Mouse (Mus musculus) forebrain, embryonic 10.5 days (tissue): ENCODE results near the gene Lrrc39. TPM values are rescaled to one million over a fixed set of nuclear protein-coding genes. Genes with fewer than 3 reads are reported as not detected.
"Not testable (repeated sequence)": the region's sequence is repeated elsewhere in the genome, so short reads cannot be mapped to it uniquely, and the experiment has no call there.

Experiments
- DNase-seq: peaks from one replicate; pipeline ENCODE4 v3.0.0-alpha.2; 2017; ENCODE audit warnings: low spot score; ENCODE audit errors: extremely low spot score
- H3K27ac ChIP-seq: fragments of 300-500 bp; sonication (generic); 2 replicates; pipeline ENCODE4 v1.5.1; 2016; ENCODE audit warnings: mild to moderate bottlenecking
- H3K27me3 ChIP-seq: fragments of 300-500 bp; sonication (generic); 2 replicates; pipeline ENCODE4 v1.6.1; 2016; ENCODE audit warnings: mild to moderate bottlenecking; ENCODE audit not compliant: poor library complexity, severe bottlenecking
- H3K36me3 ChIP-seq: fragments of 300-500 bp; sonication (generic); replicated peaks from 2 replicates; pipeline ENCODE4 v1.6.1; 2016; ENCODE audit warnings: mild to moderate bottlenecking, moderate library complexity
- H3K4me1 ChIP-seq: fragments of 300-500 bp; sonication (generic); 2 replicates; pipeline ENCODE4 v1.6.1; 2016
- H3K4me3 ChIP-seq: fragments of 300-500 bp; sonication (generic); 2 replicates; pipeline ENCODE4 v1.5.1; 2016; ENCODE audit warnings: mild to moderate bottlenecking, moderate library complexity
- H3K9me3 ChIP-seq: fragments of 300-500 bp; sonication (generic); 2 replicates; pipeline ENCODE4 v1.6.1; 2016; ENCODE audit warnings: mild to moderate bottlenecking, moderate library complexity
- WGBS: fragments of 180-500 bp; shearing (Covaris S2); methylation state at CpG from one replicate; pipeline ENCODE4 v1.1.7; 2016; 5-methylcytosine and 5-hydroxymethylcytosine counted together
- polyA plus RNA-seq: library from polyadenylated mRNA; unstranded; fragments of >200 nt; fragmentation: Nextera tagmentation; extraction: Ambion mirVana; gene quantifications from 2 replicates; pipeline ENCODE4 v1.2.1, GENCODE M21; 2016

Lrrc39 gene
- polyA plus RNA-seq: 0.49 and 0.73 TPM in 2 replicates

DNA sequence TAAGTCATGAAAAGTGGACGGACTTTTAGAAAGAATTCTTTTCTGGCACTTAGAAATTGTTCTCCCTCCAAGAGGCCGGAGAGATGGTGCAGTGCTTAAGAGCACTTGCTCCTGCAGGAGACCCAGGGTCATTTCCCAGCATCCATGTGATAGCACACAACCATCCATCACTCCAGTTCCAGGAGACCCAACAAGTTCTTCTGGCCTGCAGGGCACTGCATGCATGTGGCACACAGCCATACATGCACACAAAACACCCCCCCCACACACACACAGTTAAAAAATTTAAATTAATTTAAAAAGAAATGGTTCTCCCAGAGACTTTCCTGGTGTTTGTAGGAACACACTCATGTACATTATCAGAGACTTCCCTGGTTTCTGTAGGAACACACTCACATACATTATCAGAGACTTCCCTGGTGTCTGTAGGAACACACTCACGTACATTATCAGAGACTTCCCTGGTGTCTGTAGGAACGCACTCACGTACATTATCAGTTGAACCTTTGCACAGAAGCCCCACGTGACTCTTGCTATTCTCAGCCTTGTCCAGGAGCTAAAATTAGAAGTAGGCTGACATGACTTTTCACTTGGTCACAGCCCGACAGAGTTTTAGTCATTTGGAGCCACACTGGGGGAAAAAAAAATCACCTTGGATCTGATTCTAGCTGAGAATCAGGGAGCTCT, at the start of gene Lrrc39:
Gene Lrrc39 (plus strand): TSS at position 566 of the 687 bp plus-strand sequence.
- Histone ChIP-seq H3K27ac (no peak within 1 kb of the TSS), H3K4me1 (no peaks in the 10 kb centered on the region), H3K36me3 (no peaks in the 10 kb centered on the region), H3K27me3 (no peaks in the 10 kb centered on the region), H3K9me3 (peaks cover 8% of the 10 kb centered on the region), H3K4me3 (no peak within 1 kb of the TSS)
- DNase-seq: no peak
- 83% methylated on average over 7 of the region's 7 CpGs for WGBS

DNA sequence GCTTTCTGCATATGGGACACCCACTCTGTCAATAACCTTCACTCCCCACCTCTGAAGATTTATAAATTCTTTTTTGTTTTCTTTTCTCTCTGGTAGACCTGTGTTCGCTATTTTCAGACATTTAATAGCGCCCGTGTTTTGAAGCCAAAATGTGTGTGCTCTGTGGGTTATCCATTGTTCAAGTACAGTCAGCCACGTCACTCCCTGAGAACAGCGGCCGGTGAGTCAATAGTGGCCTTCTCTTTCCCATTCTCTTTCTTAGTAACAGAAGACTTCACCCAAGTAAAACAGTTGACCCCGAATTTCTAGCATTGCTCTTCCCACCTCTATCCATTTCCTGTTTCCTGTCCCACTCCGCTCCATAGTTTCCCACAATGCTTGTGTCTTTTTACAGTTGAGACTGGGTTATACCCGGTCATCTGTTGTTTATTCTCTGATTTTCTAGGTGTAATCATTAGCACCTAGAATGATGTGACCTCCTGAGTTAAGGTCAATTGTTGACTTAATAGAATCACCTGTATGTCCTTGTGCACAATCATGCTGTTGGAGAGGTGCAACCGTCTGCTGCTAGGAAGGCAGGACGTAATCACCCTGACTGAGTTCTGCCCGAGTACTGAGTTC, 42.5 kb upstream of the Lrrc39 start:
- no peaks in the 10 kb centered on the region for H3K27me3 ChIP-seq
- WGBS: 92% methylated on average over 12 of the region's 12 CpGs
- H3K27ac ChIP-seq: no peak overlapping the region
- no peaks in the 10 kb centered on the region for H3K9me3 ChIP-seq
- no peak overlapping the region for H3K4me3 ChIP-seq
- H3K4me1 ChIP-seq: no peaks in the 10 kb centered on the region
- DNase-seq: no peak
- peaks cover 46% of the 10 kb centered on the region for H3K36me3 ChIP-seq

- H3K27me3 ChIP-seq: no peaks in the 10 kb centered on the region
- H3K4me1 ChIP-seq: no peaks in the 10 kb centered on the region
- peaks cover 23% of the 10 kb centered on the region for H3K36me3 ChIP-seq
- no peak overlapping the region for H3K27ac ChIP-seq
- H3K4me3 ChIP-seq: no peak overlapping the region
- no peak for DNase-seq
- H3K9me3 ChIP-seq: no peaks in the 10 kb centered on the region
- WGBS: 55% methylated on average over 5 of the region's 5 CpGs
Observed at GRCm38 (mm10) chr3:116529741-116530140, 33.0 kb upstream of the Lrrc39 start.

- no peaks in the 10 kb centered on the region for H3K4me1 ChIP-seq
- peaks cover 28% of the 10 kb centered on the region for H3K36me3 ChIP-seq
- WGBS: 95% methylated on average over 4 of the region's 4 CpGs
- H3K9me3 ChIP-seq: no peaks in the 10 kb centered on the region
- no peak overlapping the region for H3K27ac ChIP-seq
- H3K4me3 ChIP-seq: no peak overlapping the region
- DNase-seq: no peak
- H3K27me3 ChIP-seq: no peaks in the 10 kb centered on the region
Observed at GRCm38 (mm10) chr3:116530826-116531225, 31.9 kb upstream of the Lrrc39 start.

GRCm38 (mm10) chr3:116536428-116537199, 26.2 kb upstream of the Lrrc39 start:
- Histone ChIP-seq H3K36me3 (peaks cover 80% of the 10 kb centered on the region), H3K4me1 (no peaks in the 10 kb centered on the region), H3K9me3 (no peaks in the 10 kb centered on the region), H3K27me3 (no peaks in the 10 kb centered on the region), H3K4me3 (no peak overlapping the region), H3K27ac (no peak overlapping the region)
- WGBS: 83% methylated on average over 16 of the region's 16 CpGs
- DNase-seq: no peak

- H3K4me3 ChIP-seq: no peak overlapping the region
- H3K36me3 ChIP-seq: peaks cover 83% of the 10 kb centered on the region
- no peak overlapping the region for H3K27ac ChIP-seq
- 63% methylated on average over 6 of the region's 6 CpGs for WGBS
- no peaks in the 10 kb centered on the region for H3K4me1 ChIP-seq
- H3K27me3 ChIP-seq: no peaks in the 10 kb centered on the region
- DNase-seq: no peak
- H3K9me3 ChIP-seq: no peaks in the 10 kb centered on the region
Observed at GRCm38 (mm10) chr3:116537200-116537573, 25.6 kb upstream of the Lrrc39 start.

GRCm38 (mm10) chr3:116542070-116542469, 20.7 kb upstream of the Lrrc39 start:
- Histone ChIP-seq H3K27me3 (no peaks in the 10 kb centered on the region), H3K27ac (no peak overlapping the region), H3K36me3 (peaks cover 83% of the 10 kb centered on the region), H3K9me3 (no peaks in the 10 kb centered on the region), H3K4me1 (no peaks in the 10 kb centered on the region), H3K4me3 (no peak overlapping the region)
- 90% methylated on average over 2 of the region's 2 CpGs for WGBS
- DNase-seq: no peak

- 90% methylated on average over 3 of the region's 3 CpGs for WGBS
- Histone ChIP-seq H3K9me3 (no peaks in the 10 kb centered on the region), H3K36me3 (peaks cover 83% of the 10 kb centered on the region), H3K4me3 (no peak overlapping the region), H3K27me3 (no peaks in the 10 kb centered on the region), H3K27ac (no peak overlapping the region), H3K4me1 (no peaks in the 10 kb centered on the region)
- DNase-seq: no peak
Observed at GRCm38 (mm10) chr3:116542532-116542931, 20.2 kb upstream of the Lrrc39 start.

GRCm38 (mm10) chr3:116547430-116547829, 15.3 kb upstream of the Lrrc39 start:
- WGBS: 91% methylated on average over 5 of the region's 5 CpGs
- H3K27ac ChIP-seq: no peak overlapping the region
- H3K4me3 ChIP-seq: no peak overlapping the region
- no peaks in the 10 kb centered on the region for H3K27me3 ChIP-seq
- no peak for DNase-seq
- peaks cover 78% of the 10 kb centered on the region for H3K36me3 ChIP-seq
- 0 out of 2 replicates have a peak, but pooled peaks cover 4% of the 10 kb centered on the region for H3K9me3 ChIP-seq
- no peaks in the 10 kb centered on the region for H3K4me1 ChIP-seq

DNA sequence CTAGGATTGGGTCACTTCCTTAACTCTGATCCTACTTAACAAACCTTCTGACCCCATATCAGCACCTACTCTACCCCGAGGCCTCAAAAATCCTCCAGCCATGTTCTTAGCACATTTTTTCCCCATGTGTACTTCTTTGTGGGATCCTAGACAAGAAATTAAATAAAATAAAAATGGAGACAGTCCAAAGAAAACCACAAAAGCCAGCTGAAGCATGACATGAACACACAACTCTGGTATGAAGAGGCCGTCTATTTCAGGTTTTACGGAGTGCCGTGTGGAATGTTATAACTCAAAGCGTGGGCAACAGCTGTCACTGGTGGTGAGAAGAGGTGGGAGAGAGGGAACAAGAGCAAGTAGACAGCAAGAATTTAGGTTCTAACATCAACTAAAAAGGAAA, 11.4 kb upstream of the Lrrc39 start:
- Histone ChIP-seq H3K4me1 (no peaks in the 10 kb centered on the region), H3K36me3 (peaks cover 47% of the 10 kb centered on the region), H3K9me3 (0 out of 2 replicates have a peak, but pooled peaks cover 4% of the 10 kb centered on the region), H3K4me3 (no peak overlapping the region), H3K27me3 (no peaks in the 10 kb centered on the region), H3K27ac (no peak overlapping the region)
- no peak for DNase-seq
- 97% methylated on average over 5 of the region's 5 CpGs for WGBS

DNA sequence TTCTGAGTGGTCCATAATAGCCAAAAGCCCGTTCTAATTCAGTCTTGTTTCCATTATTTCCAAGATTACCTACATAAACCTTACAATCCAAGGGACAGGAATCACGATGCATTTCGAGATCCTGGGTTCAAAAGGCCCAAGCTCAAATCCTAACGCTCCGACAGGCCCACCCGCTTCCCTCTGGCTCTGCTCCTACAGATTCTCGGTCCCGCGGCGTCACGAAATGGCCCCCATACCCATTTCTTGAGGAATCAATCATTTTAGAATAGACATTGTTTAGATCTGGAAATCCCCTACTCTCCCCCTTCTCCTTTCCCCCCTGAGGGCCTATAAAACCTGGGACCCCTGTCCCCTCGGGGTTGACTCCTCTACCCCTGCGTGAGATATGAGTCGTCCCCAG, 1.5 kb upstream of the Lrrc39 start:
- H3K36me3 ChIP-seq, H3K4me3 ChIP-seq, DNase-seq, H3K27me3 ChIP-seq, H3K27ac ChIP-seq, H3K4me1 ChIP-seq, H3K9me3 ChIP-seq: not testable (repeated sequence)
- 93% methylated on average over 14 of the region's 14 CpGs for WGBS

DNA sequence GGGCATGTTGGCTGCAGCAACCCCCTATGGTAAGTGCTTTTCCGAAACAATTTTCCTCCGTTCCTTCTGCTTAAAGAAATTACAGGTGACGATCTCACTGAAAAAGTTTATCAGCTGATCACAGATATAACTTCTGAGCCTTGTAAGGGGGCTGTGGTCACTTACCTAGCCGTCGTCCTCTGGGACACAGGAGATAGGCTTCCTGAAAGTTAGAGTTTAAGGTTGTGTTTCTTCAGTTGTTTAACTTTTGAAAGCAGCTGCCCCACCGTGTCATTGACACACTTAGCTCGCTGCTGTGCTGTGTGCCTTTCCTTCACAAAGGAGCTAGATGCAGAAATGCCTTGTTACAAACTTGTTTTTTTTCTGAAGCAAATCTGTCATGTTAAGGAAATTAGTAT, 321 bp downstream of the Lrrc39 start:
- no peak overlapping the region for H3K27ac ChIP-seq
- no peaks in the 10 kb centered on the region for H3K36me3 ChIP-seq
- peaks cover 8% of the 10 kb centered on the region for H3K9me3 ChIP-seq
- no peak for DNase-seq
- no peaks in the 10 kb centered on the region for H3K27me3 ChIP-seq
- no peaks in the 10 kb centered on the region for H3K4me1 ChIP-seq
- WGBS: 87% methylated on average over 7 of the region's 7 CpGs
- no peak overlapping the region for H3K4me3 ChIP-seq

GRCm38 (mm10) chr3:116570628-116571027, 7.9 kb downstream of the Lrrc39 start:
- Histone ChIP-seq H3K27me3 (no peaks in the 10 kb centered on the region), H3K4me3 (no peak overlapping the region), H3K4me1 (no peaks in the 10 kb centered on the region), H3K9me3 (peaks cover 8% of the 10 kb centered on the region), H3K27ac (no peak overlapping the region), H3K36me3 (no peaks in the 10 kb centered on the region)
- no peak for DNase-seq
- 77% methylated on average over 2 of the region's 2 CpGs for WGBS
